Mouse (Mus musculus) embryonic facial prominence, embryonic 11.5 days (tissue): ENCODE data around the gene Blm. TPM values are rescaled to one million over a fixed set of nuclear protein-coding genes. Genes with fewer than 3 reads are reported as not detected.
A peak's percentile ranks its signal among the peaks of the same experiment; 100 is the strongest.

Experiments used
- ATAC-seq: fragments of 200-750 bp; cut with Nextera tagmentation; replicated peaks from 2 replicates; pipeline ENCODE4 v1.8.0; 2017; ENCODE audit warnings: low read depth; ENCODE audit not compliant: insufficient number of reproducible peaks, low FRiP score, low TSS enrichment
- DNase-seq: peaks from one replicate; pipeline ENCODE4 v3.0.0-alpha.2; 2015; ENCODE audit warnings: low spot score
- H3K27ac ChIP-seq: fragments of 300-500 bp; sonication (generic); replicated peaks from 2 replicates; pipeline ENCODE4 v1.5.1; 2014; ENCODE audit warnings: mild to moderate bottlenecking, low read depth, low read length, control low read depth
- H3K27me3 ChIP-seq: fragments of 300-500 bp; sonication (generic); 2 replicates; pipeline ENCODE4 v1.6.1; 2014; ENCODE audit warnings: mild to moderate bottlenecking, low read length, moderate library complexity, mixed read lengths; ENCODE audit not compliant: control insufficient read depth, insufficient read depth
- H3K36me3 ChIP-seq: fragments of 300-500 bp; sonication (generic); replicated peaks from 2 replicates; pipeline ENCODE4 v1.6.1; 2014; ENCODE audit warnings: low read depth, mild to moderate bottlenecking, low read length, moderate library complexity, mixed read lengths; ENCODE audit not compliant: control insufficient read depth, insufficient read depth
- H3K4me1 ChIP-seq: fragments of 300-500 bp; sonication (generic); 2 replicates; pipeline ENCODE4 v1.6.1; 2014; ENCODE audit warnings: low read length, mixed read lengths; ENCODE audit not compliant: control insufficient read depth, insufficient read depth
- H3K4me2 ChIP-seq: fragments of 300-500 bp; sonication (generic); 2 replicates; pipeline ENCODE4 v1.6.1; 2014; ENCODE audit warnings: low read depth, mild to moderate bottlenecking, control low read depth, low read length, moderate library complexity
- H3K4me3 ChIP-seq: fragments of 300-500 bp; sonication (generic); 2 replicates; pipeline ENCODE4 v1.5.1; 2014; ENCODE audit warnings: low read depth, low read length, control low read depth
- H3K9ac ChIP-seq: fragments of 300-500 bp; sonication (generic); replicated peaks from 2 replicates; pipeline ENCODE4 v1.6.1; 2014; ENCODE audit warnings: mild to moderate bottlenecking, control low read depth, low read length
- H3K9me3 ChIP-seq: fragments of 300-500 bp; sonication (generic); replicated peaks from 2 replicates; pipeline ENCODE4 v1.6.1; 2016; ENCODE audit warnings: mild to moderate bottlenecking, low read length, inconsistent platforms, mixed read lengths; ENCODE audit not compliant: control insufficient read depth
- WGBS: fragments of 180-500 bp; shearing (Covaris S2); extraction: QIAGEN DNeasy Blood & Tissue Kit; methylation state at CpG from one replicate; pipeline ENCODE4 v1.1.7; 2014; 5-methylcytosine and 5-hydroxymethylcytosine counted together
- polyA plus RNA-seq: library from polyadenylated mRNA; unstranded; fragments of >200 nt; fragmentation: Nextera tagmentation; extraction: Ambion mirVana; gene quantifications from 2 replicates; pipeline ENCODE4 v1.2.1, GENCODE M21; 2014

Gene Blm
- polyA plus RNA-seq, 1 experiment from 2014 or later: 45.9 TPM

DNA sequence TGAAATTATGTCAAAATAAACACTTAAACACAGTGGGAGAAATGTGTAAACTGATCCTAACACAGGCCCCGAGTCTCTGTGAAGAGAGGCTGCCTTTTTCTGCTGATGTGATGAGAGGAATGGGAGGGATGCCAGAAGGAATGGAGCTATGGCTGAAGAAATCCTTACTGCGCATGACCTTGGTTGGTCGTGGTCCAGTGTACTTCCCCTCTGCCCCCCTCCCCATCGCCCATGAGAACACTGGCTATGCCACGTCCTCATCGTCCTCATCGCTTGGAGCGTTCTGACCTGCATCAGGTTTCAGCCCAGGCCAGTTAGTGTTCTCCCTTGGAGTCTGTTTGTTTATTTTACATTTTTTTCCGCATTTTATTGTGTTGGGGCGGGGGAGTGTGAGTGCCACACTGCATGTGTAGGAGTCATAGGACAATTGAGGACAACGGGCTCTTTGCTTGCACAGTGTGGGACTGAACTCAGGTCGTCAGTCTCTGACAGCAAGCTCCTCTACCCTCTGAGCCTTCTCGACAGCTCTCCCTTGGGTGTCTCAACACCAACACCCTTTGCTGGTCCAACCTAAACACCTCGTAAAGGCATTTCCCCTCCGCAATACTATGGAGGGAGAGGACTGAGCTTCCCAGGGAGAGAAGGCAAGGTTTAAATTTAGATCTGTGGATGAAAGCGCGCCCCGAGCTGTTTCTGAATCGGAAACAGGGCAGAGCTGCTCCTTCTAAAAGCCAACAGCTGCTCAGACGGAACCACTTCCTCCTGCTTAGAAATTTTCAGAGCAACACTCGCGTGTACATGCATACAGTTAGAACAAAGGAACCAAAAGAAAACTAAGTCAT, 19.5 kb upstream of the Blm start:
- Histone ChIP-seq H3K36me3 (no peaks in the 10 kb centered on the region), H3K27me3 (no peaks in the 10 kb centered on the region), H3K9ac (no peak overlapping the region), H3K4me2 (no peak overlapping the region; the same call in 1 of the 2 replicates), H3K9me3 (no peaks in the 10 kb centered on the region), H3K4me1 (no peaks in the 10 kb centered on the region), H3K27ac (0 out of 2 replicates have a peak overlapping the region, but pooled peaks have one; percentile 20), H3K4me3 (no peak overlapping the region)
- ATAC-seq (0 out of 2 replicates have a peak, but pooled peaks have one; percentile 62), DNase-seq (peak; percentile 48)
- WGBS: 56% methylated on average over 22 of the region's 22 CpGs

- no peaks in the 10 kb centered on the region for H3K4me1 ChIP-seq
- H3K4me3 ChIP-seq: no peak overlapping the region
- ATAC-seq: no peak
- no peak overlapping the region for H3K9ac ChIP-seq
- H3K27ac ChIP-seq: no peak overlapping the region
- H3K9me3 ChIP-seq: no peaks in the 10 kb centered on the region
- no peak for DNase-seq
- H3K36me3 ChIP-seq: no peaks in the 10 kb centered on the region
- no peak overlapping the region for H3K4me2 ChIP-seq
- WGBS: 88% methylated on average over 7 of the region's 7 CpGs
- H3K27me3 ChIP-seq: no peaks in the 10 kb centered on the region
Observed at GRCm38 (mm10) chr7:80548513-80549260, 13.8 kb upstream of the Blm start.

GRCm38 (mm10) chr7:80542139-80542831, 7.4 kb upstream of the Blm start:
- H3K9me3 ChIP-seq: no peaks in the 10 kb centered on the region
- no peak overlapping the region for H3K9ac ChIP-seq
- H3K27me3 ChIP-seq: no peaks in the 10 kb centered on the region
- WGBS: 82% methylated on average over 7 of the region's 7 CpGs
- no peak overlapping the region for H3K4me2 ChIP-seq
- H3K4me1 ChIP-seq: no peaks in the 10 kb centered on the region
- no peak for ATAC-seq
- no peak for DNase-seq
- no peak overlapping the region for H3K27ac ChIP-seq
- no peak overlapping the region for H3K4me3 ChIP-seq
- no peaks in the 10 kb centered on the region for H3K36me3 ChIP-seq

DNA sequence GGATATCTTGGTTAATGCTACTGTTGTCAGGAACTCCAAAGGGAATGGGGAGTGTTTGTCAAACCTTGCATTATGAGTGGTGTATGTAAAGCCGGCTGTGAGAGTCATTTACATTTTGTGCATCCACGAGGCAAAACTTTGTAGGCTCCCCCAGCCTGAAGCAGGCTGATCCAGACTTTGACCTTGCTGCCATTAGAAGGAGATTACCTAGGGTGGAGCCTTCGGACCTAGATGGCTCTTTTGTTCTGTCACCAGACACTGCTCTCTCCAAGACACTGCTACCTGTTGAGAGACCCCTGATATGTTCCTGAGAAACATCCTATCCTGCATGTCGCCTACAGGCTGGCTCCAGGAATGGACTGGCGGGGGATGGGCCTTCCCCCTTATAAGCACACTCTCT, 4.7 kb upstream of the Blm start:
- Histone ChIP-seq H3K4me1 (no peaks in the 10 kb centered on the region), H3K27ac (no peak overlapping the region), H3K4me2 (no peak overlapping the region), H3K36me3 (no peaks in the 10 kb centered on the region), H3K4me3 (no peak overlapping the region), H3K9ac (no peak overlapping the region), H3K9me3 (no peaks in the 10 kb centered on the region), H3K27me3 (no peaks in the 10 kb centered on the region)
- ATAC-seq (no peak), DNase-seq (no peak)
- WGBS: 63% methylated on average over 5 of the region's 5 CpGs

DNA sequence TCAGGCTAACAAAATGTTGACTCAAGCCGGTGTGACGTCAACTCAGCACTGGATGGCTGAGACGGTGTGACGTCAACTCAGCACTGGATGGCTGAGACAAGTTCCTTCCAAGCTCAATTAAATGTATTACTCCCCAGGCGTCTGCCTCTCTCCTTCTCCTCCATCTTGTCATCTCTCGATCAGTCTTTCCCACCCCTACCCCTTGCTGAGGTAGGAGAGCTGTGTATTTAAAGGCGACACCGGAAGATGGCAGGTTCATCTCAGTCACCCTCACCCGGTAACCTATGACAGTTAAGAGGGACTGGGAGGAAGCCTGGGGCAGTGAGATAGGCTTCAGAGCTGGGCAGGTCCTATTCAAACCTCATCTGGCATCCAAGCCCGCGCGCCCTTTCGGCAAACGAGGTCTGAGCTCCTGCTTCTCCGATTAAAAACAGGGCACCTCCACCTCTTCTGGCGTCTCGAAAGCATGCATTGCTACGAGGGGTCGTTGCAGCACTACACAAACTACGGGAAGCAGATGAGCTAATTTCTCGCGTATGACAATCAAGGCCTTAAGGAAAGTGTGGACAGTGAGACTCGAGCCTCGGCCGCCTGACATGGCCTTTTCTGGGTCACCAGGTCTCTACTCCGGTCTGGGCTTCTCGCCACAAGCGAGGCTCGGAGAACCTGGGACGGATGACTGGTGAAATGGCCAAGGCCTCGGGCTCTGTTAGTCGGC, 469 bp downstream of the Blm start:
- Histone ChIP-seq H3K27me3 (no peaks in the 10 kb centered on the region), H3K4me1 (peaks cover 2% of the 10 kb centered on the region; the same call in 1 of the 2 replicates), H3K36me3 (no peaks in the 10 kb centered on the region), H3K9me3 (no peaks in the 10 kb centered on the region), H3K4me2 (peak overlapping the region; percentile 64), H3K4me3 (peak overlapping the region; percentile 67), H3K27ac (no peak overlapping the region), H3K9ac (peak overlapping the region; percentile 77)
- DNase-seq (peak; percentile 64), ATAC-seq (no peak)
- WGBS: 1% methylated on average over 32 of the region's 32 CpGs

GRCm38 (mm10) chr7:80531087-80531486, 3.8 kb downstream of the Blm start:
- Histone ChIP-seq H3K4me1 (peaks cover 2% of the 10 kb centered on the region; the same call in 1 of the 2 replicates), H3K9ac (no peak overlapping the region), H3K36me3 (no peaks in the 10 kb centered on the region), H3K9me3 (no peaks in the 10 kb centered on the region), H3K4me2 (no peak overlapping the region), H3K27me3 (no peaks in the 10 kb centered on the region), H3K27ac (no peak overlapping the region), H3K4me3 (no peak overlapping the region)
- DNase-seq (no peak), ATAC-seq (no peak)
- WGBS: 91% methylated on average over 6 of the region's 6 CpGs

- 88% methylated on average over 2 of the region's 2 CpGs for WGBS
- H3K4me2 ChIP-seq: no peak overlapping the region
- DNase-seq (no peak), ATAC-seq (no peak)
- no peak overlapping the region for H3K4me3 ChIP-seq
- H3K27me3 ChIP-seq: no peaks in the 10 kb centered on the region
- peaks cover 2% of the 10 kb centered on the region; the same call in 1 of the 2 replicates for H3K4me1 ChIP-seq
- H3K27ac ChIP-seq: no peak overlapping the region
- H3K9ac ChIP-seq: no peak overlapping the region
- H3K9me3 ChIP-seq: no peaks in the 10 kb centered on the region
- no peaks in the 10 kb centered on the region for H3K36me3 ChIP-seq
Observed at GRCm38 (mm10) chr7:80530646-80531045, 4.3 kb downstream of the Blm start.
